Mouse (Mus musculus) left cerebral cortex, postnatal 25 days (tissue): ENCODE results near the gene Gtpbp4. TPM values are rescaled to one million over a fixed set of nuclear protein-coding genes. Genes with fewer than 3 reads are reported as not detected.
"Not testable (repeated sequence)": the region's sequence is repeated elsewhere in the genome, so short reads cannot be mapped to it uniquely, and the experiment has no call there.

Source experiments
- DNase-seq, 2 experiments: peaks; one replicate each; pipeline ENCODE4 v3.0.0; 2022; ENCODE audit warnings: low spot score in 2 of 2, mixed read lengths in 1 of 2
- intact Hi-C: fragments of 180-260 bp; cut with DNase I; formaldehyde crosslinking; loops from one replicate; pipeline ENCODE4 v1.15.1; 2025
- total RNA-seq, 2 experiments: library from RNA; stranded (reverse); gene quantifications; 2 replicates each; pipeline ENCODE4 v1.2.3; 2021

The Gtpbp4 gene
- total RNA-seq, 2 experiments from 2014 or later: 39.0 to 39.2 TPM

DNA sequence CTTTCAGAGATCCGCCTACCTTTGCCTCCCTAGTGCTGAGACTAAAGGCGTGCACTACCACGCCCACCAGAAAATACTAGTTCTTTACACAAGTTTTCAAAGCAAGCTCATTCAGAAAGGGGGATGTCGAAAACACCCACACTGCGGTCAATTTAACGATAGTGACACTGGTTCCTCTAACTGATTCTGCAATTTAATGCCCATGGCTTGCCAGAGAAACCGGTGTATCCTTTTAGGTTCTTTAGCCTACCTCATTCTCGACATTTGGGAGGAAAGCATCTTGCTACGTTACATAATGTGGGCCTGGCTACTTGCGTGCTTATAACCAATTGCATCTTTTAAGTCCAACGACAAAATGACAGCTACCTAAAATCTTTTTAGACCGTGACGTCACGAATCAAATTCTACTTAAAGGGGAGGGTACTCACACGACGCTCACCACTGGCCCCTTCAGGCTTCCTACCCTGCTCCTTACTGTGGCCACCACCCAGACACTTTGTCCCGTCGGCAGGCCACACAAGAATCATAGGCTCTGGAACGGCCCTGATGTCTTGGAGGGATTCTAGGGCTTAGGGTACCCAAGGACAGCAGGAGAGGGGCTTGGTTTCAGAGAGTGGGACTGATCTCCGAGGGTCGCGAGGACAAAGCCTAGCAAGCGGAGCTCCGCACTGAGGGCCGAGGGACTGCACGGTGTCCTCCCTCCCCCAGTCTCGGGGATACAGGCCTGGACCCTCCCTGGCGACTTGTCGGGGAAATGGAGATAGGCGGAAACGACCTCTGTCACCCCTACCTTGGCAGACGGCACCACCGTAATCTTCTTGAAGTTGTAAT, 509 bp downstream of the Gtpbp4 start:
- intact Hi-C loops: loop anchor here (5.0 kb wide), 1 partner anchor 108 kb away; the partner anchor contains the start of gene Idi1
- peak in 1 of 2 experiments; percentile 33 for DNase-seq

DNA sequence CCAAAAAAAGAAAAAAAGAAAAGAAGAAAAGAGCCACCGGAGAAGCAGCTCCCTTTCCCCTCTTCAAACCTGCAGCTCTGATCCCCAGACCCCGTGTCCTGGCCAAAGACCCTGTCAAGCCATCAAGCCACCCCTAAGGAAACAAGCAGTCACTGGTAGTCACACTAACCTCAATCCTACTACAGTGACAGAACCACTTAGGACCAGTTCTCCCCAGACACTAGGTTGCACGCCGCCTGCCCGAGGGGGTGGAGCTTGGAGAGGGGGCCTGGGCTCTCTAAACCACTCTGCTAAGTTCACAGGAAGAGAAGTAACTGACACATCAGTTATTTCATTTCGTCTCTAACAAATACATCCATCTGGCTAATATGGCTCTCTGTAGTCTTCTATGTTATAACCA, 3.7 kb downstream of the Gtpbp4 start:
- DNase-seq: no peak
- intact Hi-C loops: no loop called here

DNA sequence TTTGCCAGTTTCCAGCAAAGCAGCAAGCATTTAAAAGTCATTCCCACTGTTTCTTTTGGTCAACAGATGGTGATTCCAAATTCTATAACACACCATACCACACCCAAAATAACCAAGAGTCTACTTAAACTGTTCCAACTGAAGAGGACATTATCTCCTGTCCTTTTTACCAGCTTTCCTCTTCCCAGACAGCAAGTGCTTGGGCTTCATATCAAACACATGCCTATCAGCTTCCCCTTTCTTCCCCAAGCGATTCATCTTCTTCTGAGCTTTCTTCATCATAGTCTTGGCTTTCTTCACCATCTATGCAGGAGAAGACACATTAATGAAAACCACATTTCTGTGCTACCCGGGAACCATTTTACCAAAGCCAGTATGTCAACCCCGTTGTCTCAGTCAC, 22.9 kb downstream of the Gtpbp4 start:
- intact Hi-C loops: no loop called here
- DNase-seq: no peak

DNA sequence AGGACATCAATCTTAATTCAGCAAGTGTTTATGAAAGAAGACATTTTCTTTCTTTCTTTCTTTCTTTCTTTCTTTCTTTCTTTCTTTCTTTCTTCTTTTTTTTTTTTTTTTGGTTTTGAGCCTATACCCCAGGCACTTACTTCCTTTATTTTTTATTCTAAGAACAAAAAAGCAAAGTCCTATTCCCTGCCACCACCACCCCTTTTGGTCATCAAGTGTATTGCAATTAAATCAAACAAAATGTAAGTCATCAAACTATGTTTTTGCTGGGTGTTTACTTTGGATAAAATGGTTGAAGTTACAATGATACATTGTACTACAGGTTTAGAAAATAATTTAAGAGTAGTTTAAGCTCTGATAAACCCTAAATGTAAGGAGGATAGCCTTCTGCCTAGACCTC, 23.5 kb downstream of the Gtpbp4 start:
- intact Hi-C loops: no loop called here
- DNase-seq: no peak

DNA sequence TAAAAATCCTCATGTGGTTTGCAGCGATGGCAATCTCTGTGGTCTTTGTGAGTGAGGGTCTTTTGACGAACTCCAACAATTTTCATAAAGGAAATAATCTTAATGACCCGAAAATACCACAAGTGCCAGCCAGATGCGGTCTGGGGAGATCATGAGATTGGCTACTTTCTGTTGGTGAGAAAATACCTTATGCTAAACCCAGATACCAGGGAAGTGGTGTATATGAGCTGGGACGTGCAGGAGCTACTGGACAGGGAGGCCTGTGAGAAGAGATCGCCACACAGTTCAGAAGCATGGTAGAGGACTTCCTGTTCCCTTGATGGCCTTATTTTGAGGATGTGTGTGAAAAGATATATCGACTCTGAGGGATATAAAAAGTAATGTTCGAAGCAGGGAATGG, 28.1 kb downstream of the Gtpbp4 start:
- no peak for DNase-seq

DNA sequence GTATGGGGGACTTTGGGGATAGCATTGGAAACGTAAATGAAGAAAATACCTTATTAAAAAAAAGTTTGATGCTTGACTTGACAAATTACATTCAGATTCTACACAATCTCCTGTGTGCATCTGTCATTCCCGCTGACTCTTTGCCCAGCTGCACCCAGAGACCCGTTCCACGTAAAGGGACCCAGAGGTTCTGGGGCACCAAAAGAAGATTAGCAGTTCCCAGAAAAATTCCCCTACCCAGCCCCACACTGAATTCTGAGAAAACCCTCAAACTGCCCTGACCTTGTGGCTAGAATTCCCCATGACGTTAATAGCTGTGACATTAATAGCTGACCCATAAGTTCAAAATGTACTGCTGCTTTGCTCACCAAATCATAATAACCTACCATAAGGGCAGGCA, 30.7 kb downstream of the Gtpbp4 start:
- DNase-seq: no peak
- intact Hi-C loops: loop anchor here (5.0 kb wide), 1 partner anchor 78 kb away; the partner anchor contains the start of gene Idi1

More for the DNA sequence above, 28.1 kb downstream of the Gtpbp4 start:
- intact Hi-C loops: loop anchor here (5.0 kb wide), 1 partner anchor 80 kb away; the partner anchor contains the start of gene Idi1

DNA sequence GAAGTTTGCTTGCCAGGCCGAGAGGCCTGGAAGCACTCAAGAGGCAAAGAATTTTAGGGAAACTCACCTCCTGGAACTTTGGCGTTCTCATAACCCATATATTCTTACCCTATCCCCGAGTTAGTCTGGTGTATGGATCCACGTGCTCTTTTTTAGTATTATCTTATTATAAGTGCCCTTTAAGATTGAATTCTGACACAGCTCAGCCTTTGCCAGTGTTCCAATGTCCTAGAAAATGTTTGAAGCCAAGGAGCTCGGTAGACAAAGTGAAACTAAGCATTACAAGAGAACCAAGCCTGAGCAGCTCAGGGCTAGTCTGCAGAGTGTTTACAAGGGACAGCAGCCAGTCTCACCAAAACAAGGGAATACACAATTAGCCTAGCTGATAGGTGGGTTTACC, 33.6 kb downstream of the Gtpbp4 start:
- DNase-seq: peak in 1 of 2 experiments; percentile 4
- intact Hi-C loops: not testable (repeated sequence)

DNA sequence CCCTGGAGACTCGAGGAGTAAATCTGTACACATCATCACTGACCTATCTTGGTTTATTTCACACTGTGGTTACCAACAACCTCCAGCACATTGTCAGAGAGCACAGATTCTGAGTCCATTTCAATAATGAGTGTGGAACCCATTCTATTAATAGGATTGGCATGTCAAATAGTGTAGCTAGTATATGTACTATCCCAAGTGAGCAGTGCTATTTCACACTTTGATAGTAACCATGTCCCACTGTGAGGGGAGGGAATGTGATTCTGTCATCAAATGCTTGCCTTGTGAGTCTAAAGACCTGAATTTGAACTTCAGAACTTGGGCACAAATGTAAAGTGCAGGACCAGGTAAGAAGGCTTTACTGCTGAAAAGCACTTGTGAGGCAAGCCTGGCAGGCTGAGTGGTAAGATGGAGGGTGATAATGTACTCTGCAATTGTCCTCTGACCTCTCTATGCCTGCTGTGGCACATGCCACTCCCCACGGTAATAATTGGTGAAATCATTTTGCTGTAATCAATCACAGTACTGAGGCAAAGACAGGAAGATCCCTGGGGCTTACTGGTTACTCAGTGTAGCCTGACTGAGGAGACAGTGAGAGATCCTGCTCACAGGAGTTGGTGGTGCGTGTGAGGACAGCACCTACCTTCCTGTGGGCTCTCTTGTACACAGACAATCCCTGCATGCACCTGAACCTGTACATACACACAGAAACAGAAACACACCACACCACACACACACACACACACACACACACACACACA, 34.6 kb downstream of the Gtpbp4 start:
- DNase-seq, intact Hi-C loops: not testable (repeated sequence)

DNA sequence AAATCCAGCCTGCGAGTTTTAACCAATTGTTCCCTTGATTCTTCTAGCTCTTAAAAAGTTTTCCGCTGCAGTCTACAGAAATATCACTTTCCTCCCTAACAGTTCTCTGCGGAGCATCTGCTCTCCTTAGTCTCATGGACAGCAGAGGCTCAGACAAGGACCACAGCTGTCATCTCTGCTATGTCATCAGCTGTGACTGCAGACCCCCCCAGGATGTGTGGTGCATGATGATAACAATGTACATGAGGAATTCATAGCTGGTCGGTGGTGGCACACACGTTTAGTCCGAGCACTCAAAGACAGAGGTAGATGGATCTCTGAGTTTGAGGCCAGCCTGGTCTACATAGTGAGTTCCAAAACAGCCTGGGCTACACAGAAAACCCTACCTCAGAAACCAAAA, 36.3 kb downstream of the Gtpbp4 start:
- DNase-seq, intact Hi-C loops: not testable (repeated sequence)

DNA sequence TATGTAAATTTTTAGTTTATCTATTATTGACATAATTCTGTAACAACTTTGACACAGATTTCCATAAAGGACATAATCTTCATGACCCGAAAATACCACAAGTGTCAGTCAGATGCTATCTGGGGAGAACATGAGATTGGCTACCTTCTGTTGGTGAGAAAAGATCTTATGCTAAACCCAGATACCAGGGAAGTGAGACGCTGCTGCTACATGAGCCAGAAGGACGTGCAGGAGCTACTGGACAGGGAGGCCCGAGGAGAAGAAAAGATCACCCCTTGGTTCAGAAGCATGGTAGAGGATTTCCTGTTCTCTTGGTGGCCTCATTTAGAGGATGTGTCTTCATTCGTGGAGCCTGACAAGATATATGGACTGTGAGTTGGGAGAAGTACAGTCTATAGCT, 36.8 kb downstream of the Gtpbp4 start:
- intact Hi-C loops, DNase-seq: not testable (repeated sequence)

DNA sequence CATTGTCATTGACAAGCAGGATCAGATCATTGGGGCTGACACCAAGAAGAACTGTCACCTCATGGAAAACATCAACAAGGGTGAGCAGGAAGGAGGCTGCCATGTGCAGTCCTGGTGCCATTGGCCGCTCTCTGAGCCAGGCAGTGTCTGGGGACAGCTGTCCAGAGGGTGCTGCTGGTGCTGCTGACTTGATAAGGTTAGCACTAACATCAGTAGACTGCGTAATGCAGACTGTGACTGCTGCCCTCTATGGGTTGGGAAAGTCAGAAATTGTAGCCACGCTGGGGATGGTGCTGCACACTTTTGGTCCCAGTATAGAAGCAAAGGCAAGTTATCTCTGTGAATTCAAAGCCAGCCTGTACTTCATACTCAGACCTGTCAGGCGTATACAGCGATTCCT, 39.0 kb downstream of the Gtpbp4 start:
- DNase-seq, intact Hi-C loops: not testable (repeated sequence)

DNA sequence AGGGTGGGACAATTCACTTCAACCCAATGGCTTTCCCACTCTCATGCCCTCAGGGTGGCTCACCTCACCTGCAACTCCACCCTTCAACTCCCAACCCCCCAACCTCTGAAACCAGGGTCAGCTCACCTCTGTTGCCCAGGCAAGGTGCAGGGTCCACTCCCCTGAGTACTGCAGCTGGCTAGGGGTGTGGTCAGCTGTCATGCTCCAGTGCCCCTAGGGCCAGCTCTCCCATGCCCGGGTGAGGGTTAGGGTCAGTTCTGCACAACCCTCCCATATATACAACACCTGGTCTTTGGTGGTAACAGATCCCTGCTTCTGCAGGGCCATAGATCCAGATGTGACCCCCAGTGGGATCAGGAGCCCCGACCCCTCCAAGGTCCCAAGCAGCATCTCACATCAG, 40.8 kb downstream of the Gtpbp4 start:
- DNase-seq, intact Hi-C loops: not testable (repeated sequence)

DNA sequence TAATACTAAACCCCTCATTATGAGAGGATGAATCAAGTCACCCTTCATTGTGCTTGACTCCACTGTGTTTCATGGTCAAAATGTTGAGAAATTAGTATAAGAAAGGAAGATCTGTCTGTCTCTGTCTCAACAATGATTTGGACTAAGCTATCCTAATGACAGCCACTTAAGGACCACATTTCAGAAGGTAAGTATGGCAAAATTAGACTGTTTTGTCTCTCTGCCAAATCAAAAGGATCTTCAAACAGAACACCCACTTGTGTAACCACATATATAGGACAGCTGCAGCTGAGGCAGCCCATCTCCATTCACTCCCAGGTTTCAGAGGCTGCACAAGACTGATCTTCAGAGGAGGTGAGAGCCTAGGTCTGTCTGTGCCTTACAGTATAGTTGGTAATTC, 43.3 kb downstream of the Gtpbp4 start, which contains the start of gene Idi2:
Idi2 (plus strand) TSS at position 301 of the 400 bp plus-strand sequence.
- intact Hi-C loops, DNase-seq: not testable (repeated sequence)

DNA sequence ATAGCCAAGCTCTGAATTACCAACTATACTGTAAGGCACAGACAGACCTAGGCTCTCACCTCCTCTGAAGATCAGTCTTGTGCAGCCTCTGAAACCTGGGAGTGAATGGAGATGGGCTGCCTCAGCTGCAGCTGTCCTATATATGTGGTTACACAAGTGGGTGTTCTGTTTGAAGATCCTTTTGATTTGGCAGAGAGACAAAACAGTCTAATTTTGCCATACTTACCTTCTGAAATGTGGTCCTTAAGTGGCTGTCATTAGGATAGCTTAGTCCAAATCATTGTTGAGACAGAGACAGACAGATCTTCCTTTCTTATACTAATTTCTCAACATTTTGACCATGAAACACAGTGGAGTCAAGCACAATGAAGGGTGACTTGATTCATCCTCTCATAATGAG, 47.8 kb downstream of the Gtpbp4 start, which contains the start of gene Gm9745:
Gm9745 (minus strand) TSS at position 101 of the 400 bp plus-strand sequence.
- DNase-seq, intact Hi-C loops: not testable (repeated sequence)

DNA sequence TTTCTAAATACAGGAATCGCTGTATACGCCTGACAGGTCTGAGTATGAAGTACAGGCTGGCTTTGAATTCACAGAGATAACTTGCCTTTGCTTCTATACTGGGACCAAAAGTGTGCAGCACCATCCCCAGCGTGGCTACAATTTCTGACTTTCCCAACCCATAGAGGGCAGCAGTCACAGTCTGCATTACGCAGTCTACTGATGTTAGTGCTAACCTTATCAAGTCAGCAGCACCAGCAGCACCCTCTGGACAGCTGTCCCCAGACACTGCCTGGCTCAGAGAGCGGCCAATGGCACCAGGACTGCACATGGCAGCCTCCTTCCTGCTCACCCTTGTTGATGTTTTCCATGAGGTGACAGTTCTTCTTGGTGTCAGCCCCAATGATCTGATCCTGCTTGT, 52.1 kb downstream of the Gtpbp4 start:
- DNase-seq, intact Hi-C loops: not testable (repeated sequence)

DNA sequence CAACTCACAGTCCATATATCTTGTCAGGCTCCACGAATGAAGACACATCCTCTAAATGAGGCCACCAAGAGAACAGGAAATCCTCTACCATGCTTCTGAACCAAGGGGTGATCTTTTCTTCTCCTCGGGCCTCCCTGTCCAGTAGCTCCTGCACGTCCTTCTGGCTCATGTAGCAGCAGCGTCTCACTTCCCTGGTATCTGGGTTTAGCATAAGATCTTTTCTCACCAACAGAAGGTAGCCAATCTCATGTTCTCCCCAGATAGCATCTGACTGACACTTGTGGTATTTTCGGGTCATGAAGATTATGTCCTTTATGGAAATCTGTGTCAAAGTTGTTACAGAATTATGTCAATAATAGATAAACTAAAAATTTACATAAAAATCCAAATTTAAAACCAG, 54.2 kb downstream of the Gtpbp4 start:
- DNase-seq, intact Hi-C loops: not testable (repeated sequence)

DNA sequence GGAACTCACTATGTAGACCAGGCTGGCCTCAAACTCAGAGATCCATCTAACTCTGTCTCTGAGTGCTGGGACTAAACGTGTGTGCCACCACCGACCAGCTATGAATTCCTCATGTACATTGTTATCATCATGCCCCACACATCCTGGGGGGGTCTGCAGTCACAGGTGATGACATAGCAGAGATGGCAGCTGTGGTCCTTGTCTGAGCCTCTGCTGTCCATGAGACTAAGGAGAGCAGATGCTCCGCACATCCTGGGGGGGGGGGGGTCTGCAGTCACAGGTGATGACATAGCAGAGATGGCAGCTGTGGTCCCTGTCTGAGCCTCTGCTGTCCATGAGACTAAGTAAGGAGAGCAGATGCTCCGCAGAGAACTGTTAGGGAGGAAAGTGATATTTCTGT, 54.8 kb downstream of the Gtpbp4 start:
- DNase-seq, intact Hi-C loops: not testable (repeated sequence)

DNA sequence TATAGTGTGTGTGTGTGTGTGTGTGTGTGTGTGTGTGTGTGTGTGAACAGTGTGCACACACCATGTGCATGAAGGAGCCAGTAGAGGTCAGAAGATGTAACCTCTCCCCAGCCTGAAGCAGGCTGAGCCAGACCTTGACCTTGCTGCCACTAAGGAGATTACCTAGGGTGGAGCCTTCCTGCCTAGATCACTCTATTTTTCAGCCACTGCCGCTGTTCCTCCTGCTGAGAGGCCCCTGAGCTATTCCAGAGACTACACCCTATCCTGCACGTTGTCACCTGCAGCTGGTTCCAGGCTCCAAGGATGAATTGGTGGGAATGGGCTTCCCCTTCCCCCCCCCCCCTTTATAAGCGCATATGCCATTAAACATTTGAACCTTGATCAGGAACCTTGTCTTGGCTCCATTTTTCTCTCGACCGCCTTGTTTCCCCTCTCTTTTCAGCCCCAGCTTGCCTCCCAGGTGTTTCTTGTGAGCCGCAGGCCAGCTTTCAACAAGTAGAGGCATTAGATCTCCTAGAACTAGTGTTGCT, 58.2 kb downstream of the Gtpbp4 start:
- intact Hi-C loops: not testable (repeated sequence)

DNA sequence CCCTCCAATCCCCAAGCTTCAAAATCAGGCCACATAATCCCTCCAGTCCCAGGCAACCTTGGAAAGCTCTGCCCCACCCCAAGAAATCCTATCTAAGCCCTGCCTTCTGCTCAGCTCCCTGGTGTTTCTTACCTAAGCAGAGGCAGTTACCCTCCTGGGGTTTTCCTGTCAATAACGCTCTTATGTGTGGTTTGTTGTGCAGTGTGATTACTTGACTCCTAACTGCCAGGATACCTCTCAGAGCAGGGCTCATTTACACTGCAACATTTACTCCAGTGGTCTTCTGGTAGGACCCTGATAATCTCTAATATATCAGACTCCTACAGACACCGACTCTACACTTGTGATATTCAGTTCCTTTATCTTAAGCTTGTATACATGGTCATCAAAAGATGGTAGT, 62.4 kb downstream of the Gtpbp4 start:
- intact Hi-C loops: no loop called here
- no peak for DNase-seq

More for the DNA sequence above, 58.2 kb downstream of the Gtpbp4 start:
- not testable (repeated sequence) for DNase-seq
